Mouse (Mus musculus) C3H10T1/2 (cell line): ENCODE results near the gene Fmo9. TPM values are rescaled to one million over a fixed set of nuclear protein-coding genes. Genes with fewer than 3 reads are reported as not detected.

Experiments used
- polyA plus RNA-seq, 2 experiments: library from polyadenylated mRNA; unstranded; fragments of >200 nt; fragmentation: generic; extraction: Trizol; gene quantifications; one replicate each; pipeline ENCODE4 v1.2.1; 2012; ENCODE audit warnings: missing spikeins in 2 of 2

Fmo9 gene
- polyA plus RNA-seq = not detected

GRCm38 (mm10) chr1:166681745-166682144 is at the start of gene Fmo9:
TSS of gene Fmo9 (minus strand) at chr1:166681845.

GRCm38 (mm10) chr1:166647593-166647992 is 34.1 kb downstream of the Fmo9 start, which contains the start of gene Gm4847:
TSS of gene Gm4847 (minus strand) at chr1:166647693.

Other genes starting within 250 kb of the Fmo9 start
- not detected for gene Gm4846, start 184.3 kb downstream of the Fmo9 start, polyA plus RNA-seq
- not detected for gene Gm4847, start 34.2 kb downstream of the Fmo9 start, polyA plus RNA-seq